Mouse (Mus musculus) C2C12 (cell line): ENCODE measurements around the gene Fam193b.

Experiments used
- CTCF ChIP-seq: IDR thresholded peaks from one replicate; pipeline ENCODE4 v1.5.1; 2011; ENCODE audit not compliant: control insufficient read depth, insufficient read depth, insufficient read length
- FOSL1 ChIP-seq: IDR thresholded peaks from one replicate; pipeline ENCODE4 v1.8.0; 2011; ENCODE audit warnings: mild to moderate bottlenecking, low read length; ENCODE audit not compliant: poor library complexity, insufficient read depth, severe bottlenecking
- MAX ChIP-seq: IDR thresholded peaks from one replicate; pipeline ENCODE4 v1.6.1; 2011; ENCODE audit warnings: mild to moderate bottlenecking, control low read depth
- MYOD1 ChIP-seq: IDR thresholded peaks from one replicate; pipeline ENCODE4 v1.6.1; 2011; ENCODE audit warnings: low read depth; ENCODE audit not compliant: control insufficient read depth, insufficient read length
- MYOG ChIP-seq: IDR thresholded peaks from one replicate; pipeline ENCODE4 v1.6.1; 2011; ENCODE audit not compliant: control insufficient read depth, insufficient read length; ENCODE audit errors: extremely low read depth
- USF1 ChIP-seq: IDR thresholded peaks from one replicate; pipeline ENCODE4 v1.6.1; 2011; ENCODE audit warnings: low read depth, mild to moderate bottlenecking, control low read depth, moderate library complexity

DNA sequence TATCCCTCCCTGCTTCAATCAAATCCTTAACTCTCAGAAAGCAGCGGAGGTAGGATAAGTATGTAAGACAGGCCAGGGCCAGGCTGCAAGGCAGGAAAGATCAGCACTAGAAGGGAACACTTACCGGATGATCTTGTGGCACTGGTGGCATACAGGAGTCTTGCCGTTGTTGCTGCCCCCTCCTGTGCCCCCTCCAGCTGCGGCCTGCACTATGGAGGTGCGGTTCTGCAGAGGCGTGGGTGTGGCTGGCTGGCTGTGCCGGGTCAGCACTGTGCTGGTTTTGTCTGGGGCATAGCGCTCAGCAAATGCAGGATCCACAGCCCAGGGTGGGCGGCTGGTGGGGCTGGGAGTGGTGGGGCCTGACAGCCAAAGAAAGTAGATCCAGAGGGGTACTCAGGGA is 65.1 kb downstream of the Fam193b start:
- TF ChIP-seq CTCF (no peak), MYOG (no peak), USF1 (no peak), MAX (no peak), MYOD1 (no peak), FOSL1 (no peak)
